Comparison of ENCODE assay signal across 10 mouse cellular contexts in genomic region chrX:103557496-103557895, GRCm38 (mm10).
DNase-seq lines count a peak whose midpoint lies in the region; ATAC-seq lines count a peak whose summit lies in the region.
"Had no signal": no experiment of that assay in that cellular context is flagged by ENCODE, and none has a peak within 500 bp of the region (broad histone marks: within the 10 kb centered on the region; RNA-seq: fewer than 3 reads in every experiment).

No protein-coding gene starts in this region.

- H3K27ac ChIP-seq in heart, embryonic 12.5 days (ENCODE audit: poor library complexity, severe bottlenecking) = peak overlapping the region; percentile 77
- H3K27ac ChIP-seq in midbrain, embryonic 10.5 days (replicated peaks) = peak overlapping the region; percentile 89
- no peak overlapping the region for H3K27ac ChIP-seq in midbrain, embryonic 16.5 days (ENCODE audit: low read length)
- H3K27ac ChIP-seq in hindbrain, embryonic 16.5 days (ENCODE audit: low read depth, low read length) = no peak overlapping the region; the same call in 1 of the 2 replicates
- peak overlapping the region; percentile 68 for H3K27ac ChIP-seq in stomach, embryonic 15.5 days

- H3K4me3 ChIP-seq in heart, embryonic 12.5 days = no peak overlapping the region
- no peak overlapping the region for H3K4me3 ChIP-seq in midbrain, embryonic 10.5 days
- H3K4me3 ChIP-seq in midbrain, embryonic 16.5 days (ENCODE audit: low read depth, low read length) = no peak overlapping the region
- no peak overlapping the region for H3K4me3 ChIP-seq in hindbrain, embryonic 16.5 days (ENCODE audit: low read length)
- H3K4me3 ChIP-seq in stomach, embryonic 15.5 days (replicated peaks) = no peak overlapping the region

- intact Hi-C loops in left cerebral cortex, postnatal 10 days (cut with DNase I) = no loop called here

- no peak for ATAC-seq in heart, embryonic 12.5 days (ENCODE audit: insufficient number of reproducible peaks, low FRiP score)
- ATAC-seq in midbrain, embryonic 16.5 days = no peak
- ATAC-seq in hindbrain, embryonic 16.5 days = 0 out of 2 replicates have a peak, but pooled peaks have one; percentile 25
- no peak for ATAC-seq in stomach, embryonic 15.5 days (ENCODE audit: insufficient read depth, low FRiP score, low read depth)

- H3K27me3 ChIP-seq in heart, embryonic 12.5 days (replicated peaks) = peaks cover 9% of the 10 kb centered on the region; the same call in 1 of the 2 replicates
- no peaks in the 10 kb centered on the region for H3K27me3 ChIP-seq in midbrain, embryonic 10.5 days (ENCODE audit: low read depth, poor library complexity, severe bottlenecking)
- no peaks in the 10 kb centered on the region for H3K27me3 ChIP-seq in midbrain, embryonic 16.5 days (ENCODE audit: control insufficient read depth, insufficient read depth, low read depth, low read length)
- H3K27me3 ChIP-seq in hindbrain, embryonic 16.5 days (replicated peaks; ENCODE audit: control insufficient read depth, insufficient read depth, low read length) = no peaks in the 10 kb centered on the region
- no peaks in the 10 kb centered on the region for H3K27me3 ChIP-seq in stomach, embryonic 15.5 days (replicated peaks)

- WGBS in heart, embryonic 12.5 days = 78% methylated on average over 4 of the region's 4 CpGs
- WGBS in midbrain, embryonic 10.5 days = 87% methylated on average over 4 of the region's 4 CpGs
- 71% methylated on average over 4 of the region's 4 CpGs for WGBS in midbrain, embryonic 16.5 days
- 53% methylated on average over 4 of the region's 4 CpGs for WGBS in hindbrain, embryonic 16.5 days
- 78% methylated on average over 4 of the region's 4 CpGs for WGBS in stomach, embryonic 15.5 days

- H3K9me3 ChIP-seq in heart, embryonic 12.5 days (replicated peaks) = no peaks in the 10 kb centered on the region
- H3K9me3 ChIP-seq in midbrain, embryonic 10.5 days (replicated peaks) = 0 out of 2 replicates have a peak, but pooled peaks cover 3% of the 10 kb centered on the region
- H3K9me3 ChIP-seq in midbrain, embryonic 16.5 days (replicated peaks; ENCODE audit: control insufficient read depth, low read length, poor library complexity, severe bottlenecking) = no peaks in the 10 kb centered on the region
- H3K9me3 ChIP-seq in hindbrain, embryonic 16.5 days (ENCODE audit: control insufficient read depth, low read length) = no peaks in the 10 kb centered on the region
- no peaks in the 10 kb centered on the region for H3K9me3 ChIP-seq in stomach, embryonic 15.5 days

- no peak for DNase-seq in heart, adult 18-20 months
- DNase-seq in midbrain, embryonic 10.5 days (ENCODE audit: low spot score) = no peak
- no peak for DNase-seq in kidney, postnatal 14 days
- no peak for DNase-seq in left cerebral cortex, postnatal 10 days (ENCODE audit: extremely low spot score in 1 of 2, low spot score in 2 of 2)
- DNase-seq: lung, postnatal 4 days; thymus, adult 18-20 months had no signal

- no peak overlapping the region for H3K4me2 ChIP-seq in heart, embryonic 12.5 days
- H3K4me2 ChIP-seq in midbrain, embryonic 16.5 days (ENCODE audit: low read length) = no peak overlapping the region
- H3K4me2 ChIP-seq in hindbrain, embryonic 16.5 days (ENCODE audit: low read length) = no peak overlapping the region
- no peak overlapping the region for H3K4me2 ChIP-seq in stomach, embryonic 15.5 days

- peaks cover 24% of the 10 kb centered on the region for H3K4me1 ChIP-seq in heart, embryonic 12.5 days (replicated peaks)
- H3K4me1 ChIP-seq in midbrain, embryonic 10.5 days = peaks cover 33% of the 10 kb centered on the region
- no peaks in the 10 kb centered on the region; the same call in 1 of the 2 replicates for H3K4me1 ChIP-seq in midbrain, embryonic 16.5 days (ENCODE audit: control insufficient read depth, insufficient read depth, low read length)
- H3K4me1 ChIP-seq in hindbrain, embryonic 16.5 days (ENCODE audit: control insufficient read depth, insufficient read depth, low read depth, low read length) = peaks cover 5% of the 10 kb centered on the region; the same call in 1 of the 2 replicates
- H3K4me1 ChIP-seq in stomach, embryonic 15.5 days = peaks cover 9% of the 10 kb centered on the region; the same call in 1 of the 2 replicates

- no peaks in the 10 kb centered on the region for H3K36me3 ChIP-seq in heart, embryonic 12.5 days
- H3K36me3 ChIP-seq in midbrain, embryonic 10.5 days = peaks cover 9% of the 10 kb centered on the region
- H3K36me3 ChIP-seq in midbrain, embryonic 16.5 days (ENCODE audit: control insufficient read depth, insufficient read depth, low read length) = no peaks in the 10 kb centered on the region
- no peaks in the 10 kb centered on the region for H3K36me3 ChIP-seq in hindbrain, embryonic 16.5 days (ENCODE audit: control insufficient read depth, insufficient read depth, low read length)
- H3K36me3 ChIP-seq in stomach, embryonic 15.5 days = no peaks in the 10 kb centered on the region

- no peak overlapping the region for H3K9ac ChIP-seq in heart, embryonic 12.5 days
- no peak overlapping the region for H3K9ac ChIP-seq in midbrain, embryonic 16.5 days (ENCODE audit: low read depth, low read length)
- H3K9ac ChIP-seq in hindbrain, embryonic 16.5 days (ENCODE audit: low read depth, low read length) = no peak overlapping the region
- no peak overlapping the region for H3K9ac ChIP-seq in stomach, embryonic 15.5 days

Comparison
In these comparisons a context has a peak if more than half of its experiments do, and no peak if none do; other contexts are left out.
1. H3K27ac ChIP-seq: peak in heart, embryonic 12.5 days (single experiment), midbrain, embryonic 10.5 days (single experiment) and stomach, embryonic 15.5 days (single experiment); none in midbrain, embryonic 16.5 days (single experiment) and hindbrain, embryonic 16.5 days (single experiment).